Mouse (Mus musculus): ENCODE results near the gene Dpp6. TPM values are rescaled to one million over a fixed set of nuclear protein-coding genes. Genes with fewer than 3 reads are reported as not detected.

The Dpp6 gene
- total and polyA plus RNA-seq, 3 experiments, result 0.16 TPM; not detected in 2

DNA sequence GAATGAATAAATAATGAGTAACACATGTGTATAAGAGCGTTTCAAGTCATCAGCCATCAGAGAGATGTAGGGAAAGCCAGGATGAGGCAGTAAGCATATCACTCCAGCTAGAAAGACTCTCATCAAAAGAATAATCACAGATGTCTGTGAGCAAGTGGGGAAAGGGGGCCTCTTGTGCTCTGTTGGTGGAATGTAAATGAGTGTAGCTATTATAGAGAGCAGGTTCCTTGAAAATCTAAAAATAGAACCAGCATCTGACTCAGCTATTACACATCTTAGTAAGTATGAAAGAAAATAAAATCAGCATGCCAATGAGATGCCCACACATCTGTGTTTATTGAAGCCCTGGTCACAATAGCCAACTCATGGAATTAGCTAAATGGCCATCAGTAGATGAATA is 264.3 kb downstream of the Dpp6 start:
- TF ChIP-seq POLR2AphosphoS5 (IDR thresholded peaks at IDR 0.05; ENCODE audit: insufficient replicate concordance, low read depth, low read length) (no peak), GATA2 (IDR thresholded peaks at IDR 0.05; ENCODE audit: borderline replicate concordance, low read depth, low read length) (no peak)

DNA sequence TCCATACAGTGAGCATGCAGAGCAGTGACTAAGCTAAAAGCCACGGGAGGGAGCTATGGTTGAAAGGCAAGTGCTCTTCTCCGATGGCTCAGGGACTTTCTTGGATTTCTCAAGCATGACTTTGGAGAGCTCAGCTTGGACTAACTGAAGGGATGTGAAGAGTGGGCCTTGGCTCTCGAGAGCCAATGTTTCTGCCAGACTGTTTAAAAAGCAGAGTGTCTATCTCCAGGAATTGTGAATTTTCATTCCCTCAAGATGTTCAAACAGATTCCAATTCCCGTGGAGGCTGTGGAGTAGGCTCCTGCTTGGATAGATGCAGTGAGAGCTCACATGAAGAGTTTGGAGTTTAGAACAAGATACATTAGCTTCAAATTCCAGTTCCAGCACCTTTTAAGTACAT is 266.8 kb downstream of the Dpp6 start:
- ATAC-seq (ENCODE audit: extremely low read depth, insufficient number of reproducible peaks, low FRiP score, poor library complexity, severe bottlenecking), result no peak
- no peaks in the 10 kb centered on the region for H3K9me3 ChIP-seq (replicated peaks)

More for the DNA sequence above, 264.3 kb downstream of the Dpp6 start:
- Histone ChIP-seq H3K27me3 (ENCODE audit: insufficient read depth, low read length) (no peaks in the 10 kb centered on the region), H3K4me3 (ENCODE audit: low read depth, low read length) (no peak overlapping the region), H3K9me3 (replicated peaks) (no peaks in the 10 kb centered on the region), H3K4me1 (ENCODE audit: insufficient read depth, low read depth, low read length) (no peaks in the 10 kb centered on the region), H3K36me3 (replicated peaks) (no peaks in the 10 kb centered on the region)
- ATAC-seq (ENCODE audit: extremely low read depth, insufficient number of reproducible peaks, low FRiP score, poor library complexity, severe bottlenecking) (no peak), DNase-seq (ENCODE audit: low spot score) (no peak)

DNA sequence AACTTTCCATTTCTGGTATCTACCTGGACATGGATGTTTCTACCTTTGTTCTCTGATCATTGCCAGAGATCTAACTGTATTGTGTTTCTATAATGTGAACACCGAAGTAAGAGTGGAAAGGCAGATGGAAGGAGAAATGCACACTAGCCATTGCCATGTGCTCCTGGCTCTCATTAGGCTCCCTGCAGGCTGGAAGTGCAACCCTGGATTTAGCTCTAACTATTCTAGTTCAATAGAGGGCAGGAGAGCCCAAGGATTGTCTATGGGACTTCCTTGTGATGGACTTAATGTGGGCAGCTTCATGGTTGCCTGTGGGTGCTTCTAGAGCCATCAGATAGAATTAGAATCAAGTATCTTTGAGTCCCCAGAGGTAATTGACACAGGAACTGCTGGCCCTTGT is 291.2 kb downstream of the Dpp6 start:
- TF ChIP-seq GATA1 (IDR thresholded peaks at IDR 0.05; ENCODE audit: borderline replicate concordance, low read length), result no peak
- no peak for TF ChIP-seq CTCF (IDR thresholded peaks at IDR 0.05; ENCODE audit: low read depth, low read length)
- no peak for TF ChIP-seq GATA2 (IDR thresholded peaks at IDR 0.05; ENCODE audit: borderline replicate concordance, low read depth, low read length)
- TF ChIP-seq POLR2AphosphoS5 (IDR thresholded peaks at IDR 0.05; ENCODE audit: insufficient replicate concordance, low read depth, low read length), result no peak
- no peak for TF ChIP-seq TAL1 (conservative IDR thresholded peaks at IDR 0.05; ENCODE audit: low read depth, low read length)
- Histone ChIP-seq H3K4me3 (ENCODE audit: low read depth, low read length) (no peak overlapping the region), H3K4me1 (ENCODE audit: insufficient read depth, low read depth, low read length) (no peaks in the 10 kb centered on the region), H3K27me3 (ENCODE audit: insufficient read depth, low read length) (no peaks in the 10 kb centered on the region), H3K9me3 (replicated peaks) (peaks cover 11% of the 10 kb centered on the region; the same call in 1 of the 2 replicates), H3K36me3 (replicated peaks) (no peaks in the 10 kb centered on the region)
- ATAC-seq (ENCODE audit: extremely low read depth, insufficient number of reproducible peaks, low FRiP score, poor library complexity, severe bottlenecking) (no peak), DNase-seq (ENCODE audit: low spot score) (no peak)

More for the DNA sequence above, 266.8 kb downstream of the Dpp6 start:
- Histone ChIP-seq H3K4me1 (ENCODE audit: insufficient read depth, low read depth, low read length) (no peaks in the 10 kb centered on the region), H3K4me3 (ENCODE audit: low read depth, low read length) (no peak overlapping the region), H3K27me3 (ENCODE audit: insufficient read depth, low read length) (no peaks in the 10 kb centered on the region), H3K36me3 (replicated peaks) (no peaks in the 10 kb centered on the region)
- DNase-seq (ENCODE audit: low spot score), result no peak
- TF ChIP-seq GATA1 (IDR thresholded peaks at IDR 0.05; ENCODE audit: borderline replicate concordance, low read length) (no peak), GATA2 (IDR thresholded peaks at IDR 0.05; ENCODE audit: borderline replicate concordance, low read depth, low read length) (no peak), TAL1 (conservative IDR thresholded peaks at IDR 0.05; ENCODE audit: low read depth, low read length) (no peak), CTCF (IDR thresholded peaks at IDR 0.05; ENCODE audit: low read depth, low read length) (no peak), POLR2AphosphoS5 (IDR thresholded peaks at IDR 0.05; ENCODE audit: insufficient replicate concordance, low read depth, low read length) (no peak)

DNA sequence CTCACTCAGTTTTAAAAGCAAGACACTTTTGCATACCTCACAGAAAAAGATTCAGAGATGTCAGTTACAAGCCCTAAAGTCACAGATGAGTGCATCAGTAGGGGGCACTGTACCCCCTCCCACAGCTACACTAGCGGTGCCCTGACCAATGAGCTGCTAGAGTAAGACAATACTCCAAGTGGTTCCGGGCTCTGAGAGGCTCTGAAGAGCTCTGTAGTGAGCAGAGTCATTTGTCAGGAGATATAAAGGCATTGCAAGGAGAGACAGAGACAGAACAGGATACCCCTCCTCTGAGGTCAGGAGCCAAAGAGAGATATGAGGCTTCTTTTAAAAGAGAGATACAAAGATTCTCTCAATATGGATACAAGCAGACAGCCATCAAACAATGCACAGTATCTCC is 305.5 kb downstream of the Dpp6 start:
- no peak for DNase-seq (ENCODE audit: low spot score)
- Histone ChIP-seq H3K36me3 (replicated peaks) (no peaks in the 10 kb centered on the region), H3K4me3 (ENCODE audit: low read depth, low read length) (no peak overlapping the region), H3K27me3 (ENCODE audit: insufficient read depth, low read length) (no peaks in the 10 kb centered on the region), H3K9me3 (replicated peaks) (peaks cover 10% of the 10 kb centered on the region), H3K4me1 (ENCODE audit: insufficient read depth, low read depth, low read length) (no peaks in the 10 kb centered on the region)
- ATAC-seq (ENCODE audit: extremely low read depth, insufficient number of reproducible peaks, low FRiP score, poor library complexity, severe bottlenecking), result no peak
- TF ChIP-seq GATA2 (IDR thresholded peaks at IDR 0.05; ENCODE audit: borderline replicate concordance, low read depth, low read length) (no peak), TAL1 (conservative IDR thresholded peaks at IDR 0.05; ENCODE audit: low read depth, low read length) (no peak), POLR2AphosphoS5 (IDR thresholded peaks at IDR 0.05; ENCODE audit: insufficient replicate concordance, low read depth, low read length) (no peak), CTCF (IDR thresholded peaks at IDR 0.05; ENCODE audit: low read depth, low read length) (no peak), GATA1 (IDR thresholded peaks at IDR 0.05; ENCODE audit: borderline replicate concordance, low read length) (no peak)

DNA sequence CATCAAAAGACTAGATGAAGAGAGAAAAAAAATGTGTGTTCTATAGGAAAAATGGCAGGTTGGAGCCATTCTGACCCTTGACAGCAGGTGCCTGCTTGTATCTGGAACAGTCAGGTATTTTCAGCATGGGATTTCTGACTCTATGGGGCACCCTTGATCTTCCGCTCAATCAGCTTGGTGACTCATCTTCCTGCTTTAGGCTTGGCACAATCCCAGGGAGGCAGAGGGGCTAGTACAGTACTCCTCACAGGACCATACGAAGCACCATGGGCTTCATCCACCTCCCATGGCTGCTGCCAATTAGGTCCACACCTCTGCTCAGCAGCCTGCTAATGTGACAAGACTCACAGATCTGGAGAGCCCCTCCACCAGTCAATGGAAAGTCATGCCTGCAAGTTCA is 305.9 kb downstream of the Dpp6 start:
- Histone ChIP-seq H3K27me3 (ENCODE audit: insufficient read depth, low read length) (no peaks in the 10 kb centered on the region), H3K36me3 (replicated peaks) (no peaks in the 10 kb centered on the region), H3K9me3 (replicated peaks) (peaks cover 15% of the 10 kb centered on the region), H3K4me3 (ENCODE audit: low read depth, low read length) (no peak overlapping the region), H3K4me1 (ENCODE audit: insufficient read depth, low read depth, low read length) (no peaks in the 10 kb centered on the region)
- ATAC-seq (ENCODE audit: extremely low read depth, insufficient number of reproducible peaks, low FRiP score, poor library complexity, severe bottlenecking) (no peak), DNase-seq (ENCODE audit: low spot score) (no peak)
- TF ChIP-seq CTCF (IDR thresholded peaks at IDR 0.05; ENCODE audit: low read depth, low read length), result no peak
- TF ChIP-seq POLR2AphosphoS5 (IDR thresholded peaks at IDR 0.05; ENCODE audit: insufficient replicate concordance, low read depth, low read length), result no peak
- TF ChIP-seq GATA2 (IDR thresholded peaks at IDR 0.05; ENCODE audit: borderline replicate concordance, low read depth, low read length), result no peak
- no peak for TF ChIP-seq TAL1 (conservative IDR thresholded peaks at IDR 0.05; ENCODE audit: low read depth, low read length)
- TF ChIP-seq GATA1 (IDR thresholded peaks at IDR 0.05; ENCODE audit: borderline replicate concordance, low read length), result no peak

DNA sequence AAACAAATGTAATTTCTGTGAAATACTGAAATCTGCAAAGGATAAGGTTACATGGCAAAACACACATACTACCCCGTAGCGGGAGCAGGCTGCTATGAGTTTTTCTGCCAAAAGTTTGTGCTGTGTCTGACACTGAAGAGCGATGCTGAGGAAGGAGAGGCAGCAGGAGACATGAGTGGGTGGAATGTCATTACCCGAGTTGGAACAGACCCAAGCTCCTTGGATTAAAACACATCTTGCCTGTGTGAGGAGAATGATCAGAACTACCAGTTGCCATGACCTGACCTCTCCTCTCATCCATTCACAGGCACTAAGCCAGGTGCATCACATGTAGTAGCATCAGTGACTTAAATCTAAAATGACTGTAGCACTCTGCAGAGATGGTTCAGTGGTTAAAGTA is 309.0 kb downstream of the Dpp6 start:
- no peaks in the 10 kb centered on the region for H3K4me1 ChIP-seq (ENCODE audit: insufficient read depth, low read depth, low read length)
- no peak overlapping the region for H3K4me3 ChIP-seq (ENCODE audit: low read depth, low read length)
- no peak for ATAC-seq (ENCODE audit: extremely low read depth, insufficient number of reproducible peaks, low FRiP score, poor library complexity, severe bottlenecking)
- no peaks in the 10 kb centered on the region for H3K27me3 ChIP-seq (ENCODE audit: insufficient read depth, low read length)
- no peak for DNase-seq (ENCODE audit: low spot score)
- TF ChIP-seq TAL1 (conservative IDR thresholded peaks at IDR 0.05; ENCODE audit: low read depth, low read length), result no peak
- peaks cover 21% of the 10 kb centered on the region for H3K9me3 ChIP-seq (replicated peaks)
- no peaks in the 10 kb centered on the region for H3K36me3 ChIP-seq (replicated peaks)

DNA sequence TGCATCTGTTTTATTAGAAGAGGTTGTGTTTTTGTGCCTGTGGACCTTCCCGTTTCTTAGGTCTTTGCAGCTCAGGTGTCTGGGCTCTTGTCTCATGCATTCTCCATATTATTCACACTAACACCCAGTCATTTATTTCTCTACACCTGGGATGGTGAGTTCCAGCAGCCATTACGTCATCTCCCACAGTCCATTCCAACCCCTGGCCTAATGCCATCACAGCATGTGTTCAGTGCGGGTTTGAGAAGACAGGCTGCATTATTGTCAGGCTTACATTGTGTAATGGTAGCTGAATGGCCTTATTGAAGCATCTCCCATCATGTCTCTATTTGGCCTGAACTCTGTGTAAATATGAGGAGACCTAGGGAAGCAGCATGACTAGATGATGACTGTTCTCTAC is 316.2 kb downstream of the Dpp6 start:
- H3K4me3 ChIP-seq (ENCODE audit: low read depth, low read length), result no peak overlapping the region
- no peaks in the 10 kb centered on the region for H3K27me3 ChIP-seq (ENCODE audit: insufficient read depth, low read length)
- no peak for TF ChIP-seq TAL1 (conservative IDR thresholded peaks at IDR 0.05; ENCODE audit: low read depth, low read length)
- TF ChIP-seq GATA1 (IDR thresholded peaks at IDR 0.05; ENCODE audit: borderline replicate concordance, low read length), result no peak
- TF ChIP-seq CTCF (IDR thresholded peaks at IDR 0.05; ENCODE audit: low read depth, low read length), result no peak
- TF ChIP-seq GATA2 (IDR thresholded peaks at IDR 0.05; ENCODE audit: borderline replicate concordance, low read depth, low read length), result no peak
- TF ChIP-seq POLR2AphosphoS5 (IDR thresholded peaks at IDR 0.05; ENCODE audit: insufficient replicate concordance, low read depth, low read length), result no peak
- H3K4me1 ChIP-seq (ENCODE audit: insufficient read depth, low read depth, low read length), result no peaks in the 10 kb centered on the region
- no peak for DNase-seq (ENCODE audit: low spot score)
- H3K36me3 ChIP-seq (replicated peaks), result no peaks in the 10 kb centered on the region
- peaks cover 11% of the 10 kb centered on the region for H3K9me3 ChIP-seq (replicated peaks)
- ATAC-seq (ENCODE audit: extremely low read depth, insufficient number of reproducible peaks, low FRiP score, poor library complexity, severe bottlenecking), result no peak

Measured in G1E (cell line).